Comparison of ENCODE assay signal across 17 mouse cellular contexts in genomic region chr3:123644564-123644963, GRCm38 (mm10). TPM values are rescaled to one million over a fixed set of nuclear protein-coding genes. Genes with fewer than 3 reads are reported as not detected.
"Had no signal": no experiment of that assay in that cellular context is flagged by ENCODE, and none has a peak within 500 bp of the region (broad histone marks: within the 10 kb centered on the region; RNA-seq: fewer than 3 reads in every experiment).

No protein-coding gene starts in this region.

- H3K27me3 ChIP-seq: liver, embryonic 13.5 days; neural tube, embryonic 15.5 days; stomach, embryonic 15.5 days had no signal

- H3K4me1 ChIP-seq: liver, embryonic 13.5 days; neural tube, embryonic 15.5 days; stomach, embryonic 15.5 days had no signal

- ATAC-seq: midbrain, embryonic 16.5 days had no signal

- H3K36me3 ChIP-seq: liver, embryonic 13.5 days; neural tube, embryonic 15.5 days; stomach, embryonic 15.5 days had no signal

- H3K4me3 ChIP-seq: layer of hippocampus, adult 2 months; liver, embryonic 13.5 days; myocyte; neural tube, embryonic 15.5 days; stomach, embryonic 15.5 days had no signal

- H3K27ac ChIP-seq: layer of hippocampus, adult 2 months; liver, embryonic 13.5 days; macrophage; neural tube, embryonic 15.5 days; stomach, embryonic 15.5 days had no signal

- DNase-seq: kidney, adult 18-20 months; kidney, adult 9 months; kidney, postnatal 14 days; layer of hippocampus, adult 9-11 months; liver, embryonic 13.5 days; lung, adult 2 months; right cerebral cortex, adult 18-20 months; right cerebral cortex, postnatal 14 days; spleen, adult 18-20 months; thymus, postnatal 25 days had no signal

- H3K9ac ChIP-seq: liver, embryonic 13.5 days; neural tube, embryonic 15.5 days; stomach, embryonic 15.5 days had no signal

- H3K9me3 ChIP-seq: liver, embryonic 13.5 days; neural tube, embryonic 15.5 days; stomach, embryonic 15.5 days had no signal

- H3K4me2 ChIP-seq: liver, embryonic 13.5 days; neural tube, embryonic 15.5 days; stomach, embryonic 15.5 days had no signal

RNA-seq across cellular contexts. Expression of gene Ndst3, which starts 46.1 kb away (rescaled TPM):
- total RNA-seq: monocyte, adult 5-6 weeks had no signal
- polyA plus RNA-seq: macrophage had no signal
